Mouse (Mus musculus) forebrain, embryonic 16.5 days (tissue): ENCODE measurements at regions not wholly inside any gene's neighbourhood (a gene's known extent, or its start where the extent isn't known, plus 50 kb on each side); places are given as distances from the start of the nearest gene placed in this dataset.
"Not testable (repeated sequence)": the region's sequence is repeated elsewhere in the genome, so short reads cannot be mapped to it uniquely, and the experiment has no call there.

Experiments
- ATAC-seq: fragments of 200-750 bp; cut with Nextera tagmentation; 2 replicates; pipeline ENCODE4 v1.8.0; 2017; ENCODE audit warnings: mild to moderate bottlenecking, moderate library complexity
- H3K27ac ChIP-seq: fragments of 300-500 bp; sonication (generic); 2 replicates; pipeline ENCODE4 v1.5.1; 2014; ENCODE audit warnings: low read length, control low read depth
- H3K27me3 ChIP-seq: fragments of 300-500 bp; sonication (generic); replicated peaks from 2 replicates; pipeline ENCODE4 v1.6.1; 2014; ENCODE audit warnings: low read length; ENCODE audit not compliant: control insufficient read depth, insufficient read depth
- H3K36me3 ChIP-seq: fragments of 300-500 bp; sonication (generic); 2 replicates; pipeline ENCODE4 v1.6.1; 2014; ENCODE audit not compliant: control insufficient read depth, insufficient read depth
- H3K4me1 ChIP-seq: fragments of 300-500 bp; sonication (generic); replicated peaks from 2 replicates; pipeline ENCODE4 v1.6.1; 2014; ENCODE audit warnings: low read length; ENCODE audit not compliant: control insufficient read depth, insufficient read depth
- H3K4me2 ChIP-seq: fragments of 300-500 bp; sonication (generic); 2 replicates; pipeline ENCODE4 v1.6.1; 2014; ENCODE audit warnings: mild to moderate bottlenecking, low read length, control low read depth
- H3K4me3 ChIP-seq: fragments of 300-500 bp; sonication (generic); replicated peaks from 2 replicates; pipeline ENCODE4 v1.5.1; 2014; ENCODE audit warnings: mild to moderate bottlenecking, low read length, control low read depth
- H3K9ac ChIP-seq: fragments of 300-500 bp; sonication (generic); replicated peaks from 2 replicates; pipeline ENCODE4 v1.6.1; 2014; ENCODE audit warnings: low read depth, low read length, control low read depth
- H3K9me3 ChIP-seq: fragments of 300-500 bp; sonication (generic); 2 replicates; pipeline ENCODE4 v1.6.1; 2016; ENCODE audit warnings: low read length; ENCODE audit not compliant: control insufficient read depth
- WGBS: fragments of 180-500 bp; shearing (Covaris S2); extraction: QIAGEN DNeasy Blood & Tissue Kit; methylation state at CpG from one replicate; pipeline ENCODE4 v1.1.7; 2014; 5-methylcytosine and 5-hydroxymethylcytosine counted together

DNA sequence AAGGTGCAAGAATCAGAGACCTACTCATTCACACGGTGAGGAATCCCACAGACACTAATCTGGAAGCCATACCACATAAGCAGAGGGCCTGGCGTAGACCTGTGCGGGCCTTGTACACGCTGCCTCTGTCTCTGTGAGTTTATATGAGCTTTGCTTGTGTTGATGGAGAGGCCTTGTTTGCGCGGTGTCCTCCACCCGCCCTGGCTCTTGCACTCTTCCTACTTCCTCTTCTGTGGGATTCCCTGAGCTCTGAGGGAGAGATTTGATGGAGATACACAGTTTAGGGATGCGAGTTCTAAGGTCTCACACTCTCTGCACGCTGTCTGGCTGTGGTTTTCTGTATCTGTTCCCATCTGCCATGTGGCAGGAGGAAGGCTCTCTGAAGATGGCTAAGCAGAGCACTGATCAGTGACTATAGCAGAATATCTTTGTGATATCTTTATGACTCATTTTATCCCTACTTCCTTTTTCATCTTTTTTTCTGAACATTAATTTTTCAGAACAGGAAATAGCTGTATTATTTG, 287.7 kb downstream of the Etnk1 start:
- no peak overlapping the region for H3K4me3 ChIP-seq
- H3K4me2 ChIP-seq = no peak overlapping the region
- H3K4me1 ChIP-seq = no peaks in the 10 kb centered on the region
- WGBS = 90% methylated on average over 9 of the region's 9 CpGs
- H3K9me3 ChIP-seq = no peaks in the 10 kb centered on the region
- H3K27me3 ChIP-seq = no peaks in the 10 kb centered on the region
- no peak overlapping the region for H3K27ac ChIP-seq
- H3K36me3 ChIP-seq = no peaks in the 10 kb centered on the region
- ATAC-seq = no peak
- no peak overlapping the region for H3K9ac ChIP-seq

DNA sequence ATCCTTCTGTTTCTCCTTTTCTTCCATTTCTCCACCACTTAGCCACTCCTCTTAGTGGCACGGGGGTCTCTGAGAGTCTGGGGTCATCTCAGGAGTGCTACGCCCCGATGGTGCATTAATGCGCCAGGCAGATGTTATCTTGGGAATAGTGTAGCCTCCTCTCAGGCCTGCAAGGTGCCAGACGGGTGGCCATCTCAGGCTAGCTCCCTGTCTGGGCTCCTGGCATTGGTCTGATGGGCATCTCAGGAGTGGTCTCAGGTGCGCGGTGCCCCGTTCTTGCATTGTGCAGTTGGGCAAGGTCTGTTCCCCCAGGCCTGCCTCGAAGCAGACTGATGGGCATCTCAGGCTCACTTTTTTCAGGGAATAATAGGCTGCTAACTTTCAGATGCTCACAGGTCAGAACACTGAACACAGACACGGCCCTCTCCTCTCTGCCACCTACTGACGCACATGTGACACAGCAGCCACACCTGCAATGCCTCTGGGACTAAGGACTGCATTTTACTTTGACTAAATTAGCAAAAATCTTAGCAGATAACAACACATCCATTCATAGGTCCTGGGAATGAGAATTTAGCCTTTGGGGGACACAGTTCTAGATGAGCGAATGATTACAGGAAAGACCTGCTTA, 298.0 kb downstream of the Etnk1 start:
- no peak for ATAC-seq
- 80% methylated on average over 12 of the region's 12 CpGs for WGBS
- H3K4me2 ChIP-seq = no peak overlapping the region
- no peak overlapping the region for H3K4me3 ChIP-seq
- no peaks in the 10 kb centered on the region for H3K9me3 ChIP-seq
- H3K27ac ChIP-seq = no peak overlapping the region
- H3K4me1 ChIP-seq = no peaks in the 10 kb centered on the region
- H3K9ac ChIP-seq = no peak overlapping the region
- H3K27me3 ChIP-seq = no peaks in the 10 kb centered on the region
- H3K36me3 ChIP-seq = no peaks in the 10 kb centered on the region

DNA sequence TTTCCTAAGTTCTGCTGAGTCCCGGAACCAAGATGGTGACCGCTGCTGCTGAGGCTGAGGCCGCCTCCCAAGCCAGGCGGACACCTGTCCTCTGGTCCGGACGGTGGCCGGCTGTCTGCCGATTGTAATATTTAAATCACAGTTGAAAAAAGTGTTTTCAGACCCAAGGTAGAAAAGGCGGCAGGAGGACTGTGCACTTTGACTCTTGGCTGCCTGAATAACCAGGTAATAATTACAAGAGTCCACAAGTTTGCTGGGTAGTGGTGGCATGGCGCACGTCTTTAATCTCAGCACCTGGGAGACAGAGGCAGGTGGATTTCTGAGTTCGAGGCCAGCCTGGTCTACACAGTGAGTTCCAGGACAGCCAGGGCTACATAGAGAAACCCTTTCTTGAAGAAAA, 305.7 kb downstream of the Etnk1 start:
- not testable (repeated sequence) for H3K27ac ChIP-seq, H3K4me2 ChIP-seq, H3K27me3 ChIP-seq, H3K4me3 ChIP-seq, H3K9me3 ChIP-seq, H3K4me1 ChIP-seq, H3K9ac ChIP-seq, H3K36me3 ChIP-seq, ATAC-seq
- WGBS = 97% methylated on average over 11 of the region's 12 CpGs

DNA sequence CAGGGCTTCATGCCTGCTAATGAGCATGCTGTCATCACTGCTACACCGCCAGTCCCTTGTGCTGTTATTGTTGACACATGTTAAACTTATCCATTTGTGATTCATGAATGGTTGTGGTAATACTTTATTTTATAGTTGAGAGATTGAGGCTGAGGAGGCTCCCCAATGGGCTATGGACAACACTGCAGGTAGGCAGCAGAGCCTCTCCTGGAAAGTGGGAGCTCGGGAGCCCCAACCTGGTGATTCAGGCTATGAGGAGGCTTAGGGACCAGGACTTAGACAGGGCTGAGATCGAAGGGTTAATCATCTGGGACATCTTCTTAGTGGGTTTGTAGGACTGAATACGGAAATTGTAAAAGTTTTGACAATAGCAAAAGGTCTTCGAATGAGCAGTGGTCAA, 307.4 kb downstream of the Etnk1 start:
- no peaks in the 10 kb centered on the region for H3K4me1 ChIP-seq
- no peaks in the 10 kb centered on the region for H3K36me3 ChIP-seq
- no peaks in the 10 kb centered on the region for H3K27me3 ChIP-seq
- H3K9ac ChIP-seq = no peak overlapping the region
- H3K4me3 ChIP-seq = no peak overlapping the region
- no peak overlapping the region for H3K27ac ChIP-seq
- no peak for ATAC-seq
- 79% methylated on average over 5 of the region's 5 CpGs for WGBS
- no peaks in the 10 kb centered on the region for H3K9me3 ChIP-seq
- H3K4me2 ChIP-seq = no peak overlapping the region

DNA sequence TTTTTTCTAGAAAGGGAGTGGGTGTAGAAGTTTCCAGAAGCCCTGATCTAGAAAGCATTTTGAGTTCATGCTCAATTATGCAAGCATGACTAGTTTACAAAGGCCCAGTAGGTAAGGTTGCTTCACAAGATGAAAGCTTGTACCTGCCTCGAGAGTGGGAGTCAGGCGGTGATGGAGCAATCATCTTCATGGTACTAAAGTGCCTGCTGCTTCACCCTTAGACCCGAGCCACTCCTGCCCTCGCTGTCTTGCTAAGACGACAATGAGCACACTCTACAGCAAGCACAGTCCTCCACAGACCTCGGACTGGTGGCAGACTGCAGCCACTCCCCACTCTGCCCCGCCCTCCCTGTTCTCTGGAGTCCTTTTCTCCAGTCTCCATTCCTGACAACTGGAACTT, 308.3 kb downstream of the Etnk1 start:
- 79% methylated on average over 7 of the region's 7 CpGs for WGBS

DNA sequence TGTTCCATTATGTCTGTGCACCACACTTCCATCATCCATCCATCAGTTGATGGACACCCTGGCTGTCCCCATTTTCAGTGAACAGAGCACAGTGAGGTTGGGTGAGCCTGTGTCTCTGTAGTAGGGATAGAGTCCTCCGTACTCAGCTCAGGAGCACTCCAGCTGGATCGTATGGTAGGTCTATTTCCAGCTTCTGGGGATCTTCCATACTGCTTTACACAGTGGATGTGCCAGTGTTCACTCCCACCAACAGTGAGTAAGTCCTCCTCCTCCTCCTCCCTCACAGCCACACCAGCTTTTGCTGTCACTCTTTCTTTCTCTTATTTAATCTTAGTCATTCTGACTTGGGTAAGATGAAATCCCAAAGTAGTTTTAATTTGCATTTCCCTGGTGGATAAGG, 310.4 kb downstream of the Etnk1 start:
- ATAC-seq = no peak
- H3K9me3 ChIP-seq = no peaks in the 10 kb centered on the region
- H3K9ac ChIP-seq = no peak overlapping the region
- no peak overlapping the region for H3K4me2 ChIP-seq
- no peaks in the 10 kb centered on the region for H3K27me3 ChIP-seq
- 91% methylated on average over 2 of the region's 2 CpGs for WGBS
- H3K4me1 ChIP-seq = no peaks in the 10 kb centered on the region
- no peak overlapping the region for H3K4me3 ChIP-seq
- H3K36me3 ChIP-seq = no peaks in the 10 kb centered on the region
- H3K27ac ChIP-seq = no peak overlapping the region

More for the DNA sequence above, 308.3 kb downstream of the Etnk1 start:
- H3K4me3 ChIP-seq = no peak overlapping the region
- ATAC-seq = no peak
- H3K9me3 ChIP-seq = no peaks in the 10 kb centered on the region
- no peak overlapping the region for H3K9ac ChIP-seq
- H3K27me3 ChIP-seq = no peaks in the 10 kb centered on the region
- no peak overlapping the region for H3K4me2 ChIP-seq
- no peaks in the 10 kb centered on the region for H3K36me3 ChIP-seq
- no peak overlapping the region for H3K27ac ChIP-seq
- no peaks in the 10 kb centered on the region for H3K4me1 ChIP-seq

DNA sequence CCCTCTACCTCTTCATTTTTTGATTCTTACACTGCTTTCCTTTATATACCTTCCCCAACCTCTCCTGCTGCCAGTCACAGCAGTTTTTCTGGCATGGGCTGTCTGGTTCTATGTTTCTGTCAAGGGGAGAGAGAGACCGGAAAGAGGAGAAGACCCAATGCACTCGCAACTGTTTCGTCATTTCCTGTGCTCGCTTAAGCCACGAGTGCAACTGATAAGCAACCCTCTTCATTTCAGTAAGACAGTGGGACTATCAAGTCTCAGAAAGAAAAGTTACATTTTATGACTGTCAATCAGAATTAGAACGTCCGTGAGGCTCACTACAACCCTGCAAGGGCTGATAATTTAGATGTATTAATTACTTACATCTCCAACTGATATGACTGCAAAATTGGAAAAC, 312.2 kb downstream of the Etnk1 start:
- no peaks in the 10 kb centered on the region for H3K27me3 ChIP-seq
- H3K9ac ChIP-seq = no peak overlapping the region
- 82% methylated on average over 7 of the region's 7 CpGs for WGBS
- H3K4me3 ChIP-seq = no peak overlapping the region
- no peaks in the 10 kb centered on the region for H3K9me3 ChIP-seq
- H3K4me2 ChIP-seq = no peak overlapping the region
- ATAC-seq = no peak
- H3K27ac ChIP-seq = no peak overlapping the region
- no peaks in the 10 kb centered on the region for H3K36me3 ChIP-seq
- H3K4me1 ChIP-seq = no peaks in the 10 kb centered on the region

DNA sequence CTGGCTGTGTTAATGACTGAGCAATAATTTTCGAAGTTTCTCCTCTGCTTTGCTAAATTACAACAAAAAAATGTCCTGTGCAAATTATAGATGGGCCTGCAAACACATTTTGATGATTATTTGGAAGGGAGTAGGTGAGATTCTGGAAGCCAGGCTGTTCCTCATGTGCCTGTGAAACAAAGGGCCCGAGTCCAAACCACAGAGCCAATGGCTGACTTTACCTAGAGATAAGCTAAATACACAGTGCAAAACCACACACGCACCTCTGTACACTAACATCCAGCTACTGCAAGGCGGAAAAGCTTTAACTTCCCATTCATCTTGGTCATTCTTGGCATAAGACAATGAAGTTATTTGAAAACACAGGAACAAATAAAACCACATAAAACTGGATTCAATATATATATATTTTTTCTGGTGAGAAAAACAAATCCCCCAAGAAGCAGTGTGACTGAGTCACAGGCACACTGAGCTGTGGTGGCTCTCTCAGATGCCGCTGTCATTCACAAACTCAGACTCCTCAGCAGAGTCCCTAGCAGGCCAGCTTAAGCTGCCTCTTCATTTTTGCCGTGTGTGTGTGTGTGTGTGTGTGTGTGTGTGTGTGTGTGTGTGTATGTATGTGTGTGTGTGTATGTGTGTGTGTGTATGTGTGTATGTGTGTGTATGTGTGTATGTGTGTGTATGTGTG, 312.8 kb downstream of the Etnk1 start:
- 94% methylated on average over 6 of the region's 6 CpGs for WGBS
- no peaks in the 10 kb centered on the region for H3K4me1 ChIP-seq
- no peak overlapping the region for H3K9ac ChIP-seq
- no peaks in the 10 kb centered on the region for H3K27me3 ChIP-seq
- ATAC-seq = no peak
- H3K4me2 ChIP-seq = no peak overlapping the region
- H3K36me3 ChIP-seq = no peaks in the 10 kb centered on the region
- no peak overlapping the region for H3K27ac ChIP-seq
- no peak overlapping the region for H3K4me3 ChIP-seq
- no peaks in the 10 kb centered on the region for H3K9me3 ChIP-seq

DNA sequence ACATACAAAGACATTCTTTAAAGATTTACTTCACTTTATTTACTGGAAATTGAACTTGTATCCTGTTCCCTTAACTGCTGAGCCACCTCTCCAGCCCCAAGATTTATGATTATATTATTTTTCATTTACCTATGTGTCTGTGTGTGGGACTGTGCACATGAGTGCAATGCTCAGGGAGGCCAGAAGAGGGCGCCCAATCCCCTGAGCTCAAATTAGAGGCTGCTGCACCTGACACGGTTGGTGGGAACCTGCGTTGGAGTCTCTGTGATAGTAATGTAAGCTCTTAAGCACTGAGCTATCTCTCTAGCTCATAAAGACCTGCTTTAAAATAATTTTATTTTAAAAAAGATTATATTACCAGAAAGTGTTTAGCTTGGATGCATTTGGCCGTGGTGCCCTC, 315.3 kb downstream of the Etnk1 start:
- Histone ChIP-seq H3K36me3 (no peaks in the 10 kb centered on the region), H3K4me3 (no peak overlapping the region), H3K4me1 (no peaks in the 10 kb centered on the region), H3K9me3 (no peaks in the 10 kb centered on the region), H3K27me3 (no peaks in the 10 kb centered on the region), H3K4me2 (no peak overlapping the region), H3K27ac (no peak overlapping the region), H3K9ac (no peak overlapping the region)
- WGBS = 83% methylated on average over 4 of the region's 4 CpGs
- no peak for ATAC-seq
